In the genomic region with DNA sequence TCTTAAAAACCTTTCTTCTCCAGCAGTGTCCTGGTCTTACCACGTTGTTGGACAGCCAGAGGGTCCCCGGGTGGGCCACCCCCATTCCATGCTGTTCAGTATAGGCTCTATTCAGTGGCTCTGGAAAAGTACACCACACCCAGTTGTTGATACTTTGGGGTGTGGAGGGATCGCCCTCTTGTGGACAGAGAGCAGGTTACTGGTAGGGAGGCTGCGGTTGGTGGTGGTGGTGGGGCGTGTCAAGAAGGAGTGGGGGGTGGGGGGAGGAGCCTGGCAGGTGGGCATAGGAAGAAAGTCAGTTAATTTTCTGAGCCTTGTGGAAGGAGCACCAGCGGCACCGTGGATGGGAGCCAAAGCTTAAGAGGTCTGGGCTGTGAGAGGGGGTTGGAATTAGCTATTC, we compare ENCODE assay signal across 8 mouse cellular contexts. TPM values are rescaled to one million over a fixed set of nuclear protein-coding genes. Genes with fewer than 3 reads are reported as not detected.
DNase-seq lines count a peak whose midpoint lies in the region; ATAC-seq lines count a peak whose summit lies in the region.

No protein-coding gene starts in this region.

- peaks cover 14% of the 10 kb centered on the region for H3K4me1 ChIP-seq in forebrain, embryonic 10.5 days
- H3K4me1 ChIP-seq in heart, embryonic 14.5 days (ENCODE audit: control insufficient read depth in 2 of 2, insufficient read depth in 2 of 2, low read length in 2 of 2) = peaks cover 5 to 12% of the 10 kb centered on the region in 2 experiments; a peak in 3 of 4 replicates
- H3K4me1 ChIP-seq in liver, embryonic 13.5 days (replicated peaks) = peaks cover 8% of the 10 kb centered on the region
- H3K4me1 ChIP-seq in neural tube, embryonic 11.5 days (ENCODE audit: control insufficient read depth, insufficient read depth, low read length) = no peaks in the 10 kb centered on the region

- peak overlapping the region; percentile 17; the same call in 1 of the 2 replicates for H3K4me2 ChIP-seq in heart, embryonic 14.5 days (ENCODE audit: low read length)
- H3K4me2 ChIP-seq in liver, embryonic 13.5 days = no peak overlapping the region
- H3K4me2 ChIP-seq in neural tube, embryonic 11.5 days (ENCODE audit: low read depth) = no peak overlapping the region

- H3K27ac ChIP-seq in forebrain, embryonic 10.5 days = no peak overlapping the region
- H3K27ac ChIP-seq in heart, embryonic 14.5 days (replicated peaks in 1 of 2; ENCODE audit: control insufficient read depth in 1 of 2, insufficient read depth in 1 of 2, low read depth in 2 of 2, low read length in 2 of 2) = no peak overlapping the region
- no peak overlapping the region for H3K27ac ChIP-seq in liver, embryonic 13.5 days
- H3K27ac ChIP-seq in neural tube, embryonic 11.5 days (ENCODE audit: low read depth, low read length) = no peak overlapping the region

- ATAC-seq in CD4-positive, CD25-positive, alpha-beta regulatory T cell, adult 4 months = peak; percentile 81
- peak; percentile 73 for ATAC-seq in heart, embryonic 14.5 days (ENCODE audit: insufficient number of reproducible peaks, insufficient read depth, low FRiP score, low read depth)
- ATAC-seq in liver, embryonic 13.5 days (ENCODE audit: low read depth) = no peak
- peak; percentile 56; the same call in 1 of the 2 replicates for ATAC-seq in neural tube, embryonic 11.5 days (ENCODE audit: insufficient read depth, low FRiP score, low TSS enrichment)

- H3K9ac ChIP-seq in heart, embryonic 14.5 days (ENCODE audit: low read length) = no peak overlapping the region
- H3K9ac ChIP-seq in liver, embryonic 13.5 days = no peak overlapping the region
- H3K9ac ChIP-seq in neural tube, embryonic 11.5 days (ENCODE audit: low read length) = no peak overlapping the region

- DNase-seq in brain, adult 2 months (ENCODE audit: low read depth, low spot score) = peak; percentile 87
- DNase-seq in forebrain, embryonic 10.5 days (ENCODE audit: extremely low spot score, low spot score) = peak; percentile 47
- DNase-seq in kidney, postnatal 14 days = peak; percentile 83
- DNase-seq in liver, embryonic 13.5 days = peak; percentile 13
- DNase-seq in neural tube, embryonic 11.5 days (ENCODE audit: low spot score) = peak; percentile 57
- peak; percentile 76 for DNase-seq in testis, postnatal 10 days (ENCODE audit: low spot score)

- WGBS in forebrain, embryonic 10.5 days = 10% methylated on average over 7 of the region's 7 CpGs
- 4% methylated on average over 7 of the region's 7 CpGs for WGBS in heart, embryonic 14.5 days
- WGBS in liver, embryonic 13.5 days (ENCODE audit: insufficient replicate concordance) = 7% methylated on average over 7 of the region's 7 CpGs
- 9% methylated on average over 7 of the region's 7 CpGs for WGBS in neural tube, embryonic 11.5 days

- H3K4me3 ChIP-seq in forebrain, embryonic 10.5 days = no peak overlapping the region
- H3K4me3 ChIP-seq in heart, embryonic 14.5 days (ENCODE audit: control insufficient read depth in 1 of 2, insufficient read depth in 1 of 2, low read depth in 1 of 2, low read length in 2 of 2) = no peak overlapping the region
- H3K4me3 ChIP-seq in liver, embryonic 13.5 days (replicated peaks) = no peak overlapping the region
- H3K4me3 ChIP-seq in neural tube, embryonic 11.5 days (ENCODE audit: low read depth, low read length) = no peak overlapping the region

- peaks cover 17% of the 10 kb centered on the region for H3K27me3 ChIP-seq in forebrain, embryonic 10.5 days (ENCODE audit: poor library complexity, severe bottlenecking)
- peaks cover 4% of the 10 kb centered on the region for H3K27me3 ChIP-seq in heart, embryonic 14.5 days (ENCODE audit: control insufficient read depth, insufficient read depth, low read length)
- peaks cover 11% of the 10 kb centered on the region; the same call in 1 of the 2 replicates for H3K27me3 ChIP-seq in liver, embryonic 13.5 days
- no peaks in the 10 kb centered on the region for H3K27me3 ChIP-seq in neural tube, embryonic 11.5 days (ENCODE audit: control insufficient read depth, insufficient read depth, low read length)

- H3K36me3 ChIP-seq in forebrain, embryonic 10.5 days (replicated peaks) = no peaks in the 10 kb centered on the region
- no peaks in the 10 kb centered on the region for H3K36me3 ChIP-seq in heart, embryonic 14.5 days (ENCODE audit: control insufficient read depth, insufficient read depth, low read length)
- H3K36me3 ChIP-seq in liver, embryonic 13.5 days = no peaks in the 10 kb centered on the region
- no peaks in the 10 kb centered on the region for H3K36me3 ChIP-seq in neural tube, embryonic 11.5 days (ENCODE audit: control insufficient read depth, insufficient read depth, low read length)

- no peaks in the 10 kb centered on the region for H3K9me3 ChIP-seq in forebrain, embryonic 10.5 days
- no peaks in the 10 kb centered on the region for H3K9me3 ChIP-seq in heart, embryonic 14.5 days (ENCODE audit: control insufficient read depth, low read length)
- H3K9me3 ChIP-seq in liver, embryonic 13.5 days (replicated peaks) = no peaks in the 10 kb centered on the region
- no peaks in the 10 kb centered on the region for H3K9me3 ChIP-seq in neural tube, embryonic 11.5 days (ENCODE audit: control insufficient read depth, low read length)

RNA-seq across cellular contexts. Expression of gene S100a6, which starts 2.7 kb away (rescaled TPM):
- 100 to 1,000 TPM; 291 to 360 TPM for polyA plus RNA-seq in CD4-positive, CD25-positive, alpha-beta regulatory T cell, adult 4 months (2017; shearing (Covaris generic))
- polyA plus RNA-seq in forebrain, embryonic 10.5 days (2016; fragmentation: Nextera tagmentation; extraction: Ambion mirVana) = 22.4 and 23.2 TPM in 2 replicates
- polyA plus RNA-seq in heart, embryonic 14.5 days (2014; fragmentation: Nextera tagmentation; extraction: Ambion mirVana) = 43.9 and 49.8 TPM in 2 replicates
- polyA plus RNA-seq in liver, embryonic 13.5 days (2015; fragmentation: Nextera tagmentation; extraction: Ambion mirVana) = 6.1 and 7.2 TPM in 2 replicates
- 7.3 and 8.2 TPM in 2 replicates for polyA plus RNA-seq in neural tube, embryonic 11.5 days (2014; fragmentation: Nextera tagmentation; extraction: Ambion mirVana)

RNA-seq across cellular contexts. Expression of gene S100a5, which starts 7.1 kb away (rescaled TPM):
- not detected for polyA plus RNA-seq in CD4-positive, CD25-positive, alpha-beta regulatory T cell, adult 4 months (2017; shearing (Covaris generic))
- not detected in 2 replicates for polyA plus RNA-seq in forebrain, embryonic 10.5 days (2016; fragmentation: Nextera tagmentation; extraction: Ambion mirVana)
- not detected in 2 replicates for polyA plus RNA-seq in heart, embryonic 14.5 days (2014; fragmentation: Nextera tagmentation; extraction: Ambion mirVana)
- polyA plus RNA-seq in liver, embryonic 13.5 days (2015; fragmentation: Nextera tagmentation; extraction: Ambion mirVana) = not detected in 2 replicates
- polyA plus RNA-seq in neural tube, embryonic 11.5 days (2014; fragmentation: Nextera tagmentation; extraction: Ambion mirVana) = not detected in 2 replicates

RNA-seq across cellular contexts. Expression of gene S100a4, which starts 11.8 kb away (rescaled TPM):
- polyA plus RNA-seq in CD4-positive, CD25-positive, alpha-beta regulatory T cell, adult 4 months (2017; shearing (Covaris generic)) = 100 to 1,000 TPM in 1 of 2 experiments, 10 to 100 TPM in 1; 74.9 to 104 TPM
- polyA plus RNA-seq in forebrain, embryonic 10.5 days (2016; fragmentation: Nextera tagmentation; extraction: Ambion mirVana) = 0.47 TPM in 1 of 2 replicates, not detected in the other
- polyA plus RNA-seq in heart, embryonic 14.5 days (2014; fragmentation: Nextera tagmentation; extraction: Ambion mirVana) = 2.5 and 3.8 TPM in 2 replicates
- 0.58 and 0.59 TPM in 2 replicates for polyA plus RNA-seq in liver, embryonic 13.5 days (2015; fragmentation: Nextera tagmentation; extraction: Ambion mirVana)
- 0.55 TPM in 1 of 2 replicates, not detected in the other for polyA plus RNA-seq in neural tube, embryonic 11.5 days (2014; fragmentation: Nextera tagmentation; extraction: Ambion mirVana)

RNA-seq across cellular contexts. Expression of gene Gm42674, which starts 13.7 kb away (rescaled TPM):
- polyA plus RNA-seq in CD4-positive, CD25-positive, alpha-beta regulatory T cell, adult 4 months (2017; shearing (Covaris generic)) = not detected
- not detected in 2 replicates for polyA plus RNA-seq in forebrain, embryonic 10.5 days (2016; fragmentation: Nextera tagmentation; extraction: Ambion mirVana)
- polyA plus RNA-seq in heart, embryonic 14.5 days (2014; fragmentation: Nextera tagmentation; extraction: Ambion mirVana) = not detected in 2 replicates
- polyA plus RNA-seq in liver, embryonic 13.5 days (2015; fragmentation: Nextera tagmentation; extraction: Ambion mirVana) = not detected in 2 replicates
- not detected in 2 replicates for polyA plus RNA-seq in neural tube, embryonic 11.5 days (2014; fragmentation: Nextera tagmentation; extraction: Ambion mirVana)

RNA-seq across cellular contexts. Expression of gene S100a2, which starts 25.4 kb away (rescaled TPM):
- not detected for polyA plus RNA-seq in CD4-positive, CD25-positive, alpha-beta regulatory T cell, adult 4 months (2017; shearing (Covaris generic))
- not detected in 2 replicates for polyA plus RNA-seq in forebrain, embryonic 10.5 days (2016; fragmentation: Nextera tagmentation; extraction: Ambion mirVana)
- polyA plus RNA-seq in heart, embryonic 14.5 days (2014; fragmentation: Nextera tagmentation; extraction: Ambion mirVana) = not detected in 2 replicates
- polyA plus RNA-seq in liver, embryonic 13.5 days (2015; fragmentation: Nextera tagmentation; extraction: Ambion mirVana) = not detected in 2 replicates
- polyA plus RNA-seq in neural tube, embryonic 11.5 days (2014; fragmentation: Nextera tagmentation; extraction: Ambion mirVana) = not detected in 2 replicates

Comparison
In these comparisons a context has a peak if more than half of its experiments do, and no peak if none do; other contexts are left out.
1. DNase-seq: peak in every context shown above with its lines; median percentile 87 in brain, adult 2 months; 83 in kidney, postnatal 14 days; 76 in testis, postnatal 10 days; 57 in neural tube, embryonic 11.5 days; 47 in forebrain, embryonic 10.5 days; 13 in liver, embryonic 13.5 days.
2. RNA of gene S100a4, which starts 11.8 kb away (polyA plus RNA-seq): 74.9 to 104 TPM in CD4-positive, CD25-positive, alpha-beta regulatory T cell, adult 4 months; 2.5 to 3.8 TPM in heart, embryonic 14.5 days, 0.58 to 0.59 TPM in liver, embryonic 13.5 days, 0.47 TPM in forebrain, embryonic 10.5 days and 0.55 TPM in neural tube, embryonic 11.5 days; every median in the first group is over 10 times any median in the second.